Mouse (Mus musculus): ENCODE measurements around the gene Nostrin. TPM values are rescaled to one million over a fixed set of nuclear protein-coding genes. Genes with fewer than 3 reads are reported as not detected.

Nostrin gene
- 0.34 and 0.50 TPM in 2 replicates for polyA plus RNA-seq (2015; fragmentation: Nextera tagmentation; extraction: Ambion mirVana)

- ATAC-seq (ENCODE audit: insufficient number of reproducible peaks, insufficient read depth, low FRiP score, low TSS enrichment, low read depth) = no peak
- Histone ChIP-seq H3K27me3 (no peaks in the 10 kb centered on the region), H3K27ac (peak within 1 kb of the TSS; percentile 35; the same call in 1 of the 2 replicates), H3K4me1 (peaks cover 7% of the 10 kb centered on the region; the same call in 1 of the 2 replicates), H3K36me3 (no peaks in the 10 kb centered on the region), H3K4me3 (no peak within 1 kb of the TSS), H3K9me3 (no peaks in the 10 kb centered on the region), H3K4me2 (peak within 1 kb of the TSS; percentile 14; the same call in 1 of the 2 replicates), H3K9ac (no peak within 1 kb of the TSS)
- 47% methylated on average over 15 of the region's 15 CpGs for WGBS
Measured at GRCm38 (mm10) chr2:69135661-69136576, at the start of gene Nostrin. Nostrin (plus strand) TSS chr2:69135800.

- Histone ChIP-seq H3K27ac (peak overlapping the region; percentile 76), H3K4me2 (no peak overlapping the region), H3K36me3 (0 out of 2 replicates have a peak, but pooled peaks cover 4% of the 10 kb centered on the region), H3K9me3 (no peaks in the 10 kb centered on the region), H3K27me3 (no peaks in the 10 kb centered on the region), H3K4me1 (peaks cover 41% of the 10 kb centered on the region), H3K4me3 (no peak overlapping the region), H3K9ac (no peak overlapping the region)
- WGBS = 36% methylated on average over 8 of the region's 8 CpGs
- no peak for ATAC-seq (ENCODE audit: insufficient number of reproducible peaks, insufficient read depth, low FRiP score, low TSS enrichment, low read depth)
Measured at GRCm38 (mm10) chr2:69086505-69087260, 48.9 kb upstream of the Nostrin start.

DNA sequence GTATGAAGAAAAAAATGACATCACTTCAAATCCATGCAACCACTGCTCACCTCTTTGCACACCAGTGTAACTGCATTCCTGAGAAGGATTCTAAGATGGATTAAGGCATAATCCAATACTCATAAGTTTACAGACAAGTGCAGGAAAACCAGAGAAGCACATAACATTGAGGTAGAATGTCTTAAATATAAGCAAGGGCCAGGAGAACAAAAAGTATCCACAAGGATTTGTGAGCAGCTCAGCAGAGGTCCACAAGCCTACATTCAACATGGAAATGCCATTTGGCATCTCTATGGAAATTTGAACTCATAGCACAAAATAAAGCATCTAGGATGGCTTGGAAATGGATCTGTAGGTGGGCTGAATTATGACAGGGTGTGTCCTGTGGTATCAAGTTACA lies 39.8 kb upstream of the Nostrin start:
- no peak for ATAC-seq (ENCODE audit: insufficient number of reproducible peaks, insufficient read depth, low FRiP score, low TSS enrichment, low read depth)
- H3K27ac ChIP-seq = no peak overlapping the region
- H3K27me3 ChIP-seq = no peaks in the 10 kb centered on the region
- no peak overlapping the region for H3K4me3 ChIP-seq
- H3K9me3 ChIP-seq = no peaks in the 10 kb centered on the region
- 0 out of 2 replicates have a peak, but pooled peaks cover 3% of the 10 kb centered on the region for H3K36me3 ChIP-seq
- H3K4me1 ChIP-seq = no peaks in the 10 kb centered on the region
- H3K4me2 ChIP-seq = no peak overlapping the region
- H3K9ac ChIP-seq = no peak overlapping the region

DNA sequence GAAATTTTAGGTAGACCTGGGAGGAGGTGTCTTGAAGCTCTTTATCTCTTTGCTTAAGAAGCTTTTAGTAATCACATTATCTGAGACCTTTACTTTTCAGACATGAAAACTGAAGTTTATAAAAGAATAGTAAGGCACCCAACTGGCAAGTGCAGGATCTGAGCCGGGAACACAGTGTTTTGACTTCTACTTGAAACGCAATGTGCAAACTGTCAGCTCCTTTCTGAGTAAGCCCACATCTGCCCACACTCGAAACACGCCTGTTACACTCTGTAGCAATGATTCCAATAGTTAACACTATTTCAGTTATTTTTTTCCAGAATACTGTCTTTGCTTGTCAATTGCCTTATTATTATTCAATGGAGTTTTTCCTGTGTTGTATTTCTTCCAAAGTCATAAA lies 38.8 kb upstream of the Nostrin start:
- Histone ChIP-seq H3K9ac (no peak overlapping the region), H3K4me2 (no peak overlapping the region), H3K36me3 (0 out of 2 replicates have a peak, but pooled peaks cover 3% of the 10 kb centered on the region), H3K9me3 (no peaks in the 10 kb centered on the region), H3K4me3 (no peak overlapping the region), H3K27ac (no peak overlapping the region), H3K27me3 (no peaks in the 10 kb centered on the region), H3K4me1 (no peaks in the 10 kb centered on the region)
- 82% methylated on average over 4 of the region's 4 CpGs for WGBS
- no peak for ATAC-seq (ENCODE audit: insufficient number of reproducible peaks, insufficient read depth, low FRiP score, low TSS enrichment, low read depth)

DNA sequence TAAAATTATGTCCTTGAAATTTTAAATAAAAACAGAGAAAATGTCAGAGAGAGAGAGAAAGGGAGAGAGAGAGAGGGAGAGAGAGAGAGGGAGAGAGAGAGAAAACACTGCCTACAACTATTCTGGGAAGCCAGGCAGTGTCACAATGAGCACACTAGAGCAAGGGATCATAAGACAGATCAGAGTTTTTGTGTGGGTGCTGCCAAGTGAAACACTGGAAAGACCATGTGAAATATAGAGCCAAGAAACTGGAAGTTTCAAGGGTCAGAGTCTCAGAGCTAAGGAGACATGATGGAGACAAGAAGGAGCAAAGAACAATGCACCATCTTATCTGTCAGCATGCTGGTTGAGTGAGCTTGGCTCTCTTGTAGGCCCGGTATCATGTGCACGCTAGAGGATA lies 38.1 kb upstream of the Nostrin start:
- Histone ChIP-seq H3K9ac (no peak overlapping the region), H3K4me2 (no peak overlapping the region), H3K4me1 (no peaks in the 10 kb centered on the region), H3K9me3 (no peaks in the 10 kb centered on the region), H3K27me3 (no peaks in the 10 kb centered on the region), H3K36me3 (0 out of 2 replicates have a peak, but pooled peaks cover 3% of the 10 kb centered on the region), H3K27ac (no peak overlapping the region), H3K4me3 (no peak overlapping the region)
- ATAC-seq (ENCODE audit: insufficient number of reproducible peaks, insufficient read depth, low FRiP score, low TSS enrichment, low read depth) = no peak
- 95% methylated on average over 2 of the region's 2 CpGs for WGBS

GRCm38 (mm10) chr2:69098701-69099100 lies 36.9 kb upstream of the Nostrin start:
- no peak overlapping the region for H3K4me2 ChIP-seq
- no peak overlapping the region for H3K9ac ChIP-seq
- 0 out of 2 replicates have a peak, but pooled peaks cover 3% of the 10 kb centered on the region for H3K36me3 ChIP-seq
- H3K4me3 ChIP-seq = no peak overlapping the region
- ATAC-seq (ENCODE audit: insufficient number of reproducible peaks, insufficient read depth, low FRiP score, low TSS enrichment, low read depth) = no peak
- H3K9me3 ChIP-seq = no peaks in the 10 kb centered on the region
- H3K27me3 ChIP-seq = no peaks in the 10 kb centered on the region
- H3K27ac ChIP-seq = no peak overlapping the region
- 89% methylated on average over 3 of the region's 3 CpGs for WGBS
- no peaks in the 10 kb centered on the region for H3K4me1 ChIP-seq

DNA sequence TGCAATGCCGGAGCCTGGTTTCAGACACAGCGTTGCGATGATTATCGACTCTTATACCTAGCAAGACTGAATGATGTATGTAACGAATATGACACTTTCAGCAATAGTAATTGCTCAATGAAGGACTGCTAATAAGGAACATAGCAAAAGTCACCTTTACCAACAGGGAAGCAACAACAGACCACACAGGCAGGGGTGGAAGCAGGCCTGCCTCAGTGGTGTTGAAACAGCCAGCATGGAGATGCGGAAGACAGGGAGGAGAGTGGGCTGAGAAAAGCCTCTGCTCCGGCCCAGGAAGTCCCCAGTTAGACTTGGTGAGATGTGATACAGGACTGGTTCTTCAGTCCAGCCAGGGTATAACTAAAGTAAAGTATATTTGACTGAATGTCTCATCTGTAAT lies 36.5 kb upstream of the Nostrin start:
- no peaks in the 10 kb centered on the region for H3K9me3 ChIP-seq
- no peak overlapping the region for H3K9ac ChIP-seq
- ATAC-seq (ENCODE audit: insufficient number of reproducible peaks, insufficient read depth, low FRiP score, low TSS enrichment, low read depth) = no peak
- 94% methylated on average over 7 of the region's 7 CpGs for WGBS
- 0 out of 2 replicates have a peak, but pooled peaks cover 3% of the 10 kb centered on the region for H3K36me3 ChIP-seq
- H3K4me3 ChIP-seq = no peak overlapping the region
- no peak overlapping the region for H3K4me2 ChIP-seq
- H3K27me3 ChIP-seq = no peaks in the 10 kb centered on the region
- no peaks in the 10 kb centered on the region for H3K4me1 ChIP-seq
- no peak overlapping the region for H3K27ac ChIP-seq

DNA sequence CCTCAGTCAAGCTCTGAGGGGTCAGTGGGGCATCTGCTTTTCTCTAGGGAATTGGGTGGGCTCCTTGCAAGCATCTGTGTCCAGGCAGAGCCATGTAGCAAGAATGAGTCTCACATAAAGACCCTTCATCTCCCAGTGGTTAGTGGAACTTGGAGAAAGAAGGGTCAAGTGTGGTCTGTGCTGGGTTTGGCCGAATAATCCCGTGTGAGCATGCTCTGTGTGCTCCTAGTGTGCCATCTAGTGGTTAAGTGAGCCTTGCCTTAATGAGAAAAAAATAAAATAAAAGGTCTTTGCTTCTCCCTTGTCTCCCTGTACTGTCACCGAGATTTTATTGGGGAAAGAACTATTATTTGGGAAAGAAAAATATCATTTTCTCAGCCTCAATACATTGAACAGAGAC lies 34.9 kb upstream of the Nostrin start:
- no peak for ATAC-seq (ENCODE audit: insufficient number of reproducible peaks, insufficient read depth, low FRiP score, low TSS enrichment, low read depth)
- Histone ChIP-seq H3K9ac (no peak overlapping the region), H3K9me3 (no peaks in the 10 kb centered on the region), H3K27me3 (no peaks in the 10 kb centered on the region), H3K4me1 (no peaks in the 10 kb centered on the region), H3K36me3 (0 out of 2 replicates have a peak, but pooled peaks cover 6% of the 10 kb centered on the region), H3K27ac (no peak overlapping the region), H3K4me2 (no peak overlapping the region), H3K4me3 (no peak overlapping the region)
- 23% methylated on average over 3 of the region's 3 CpGs for WGBS

GRCm38 (mm10) chr2:69103526-69103925 lies 32.1 kb upstream of the Nostrin start:
- Histone ChIP-seq H3K9me3 (no peaks in the 10 kb centered on the region), H3K4me3 (no peak overlapping the region), H3K36me3 (0 out of 2 replicates have a peak, but pooled peaks cover 2% of the 10 kb centered on the region), H3K9ac (no peak overlapping the region), H3K4me1 (no peaks in the 10 kb centered on the region), H3K4me2 (no peak overlapping the region), H3K27me3 (no peaks in the 10 kb centered on the region), H3K27ac (no peak overlapping the region)
- no peak for ATAC-seq (ENCODE audit: insufficient number of reproducible peaks, insufficient read depth, low FRiP score, low TSS enrichment, low read depth)
- 79% methylated on average over 3 of the region's 3 CpGs for WGBS

GRCm38 (mm10) chr2:69104511-69105145 lies 31.0 kb upstream of the Nostrin start:
- no peak overlapping the region for H3K27ac ChIP-seq
- H3K9me3 ChIP-seq = no peaks in the 10 kb centered on the region
- no peak overlapping the region for H3K9ac ChIP-seq
- H3K4me1 ChIP-seq = peaks cover 9% of the 10 kb centered on the region
- no peaks in the 10 kb centered on the region for H3K27me3 ChIP-seq
- H3K4me2 ChIP-seq = no peak overlapping the region
- H3K4me3 ChIP-seq = no peak overlapping the region
- ATAC-seq (ENCODE audit: insufficient number of reproducible peaks, insufficient read depth, low FRiP score, low TSS enrichment, low read depth) = no peak
- 76% methylated on average over 10 of the region's 10 CpGs for WGBS
- 0 out of 2 replicates have a peak, but pooled peaks cover 2% of the 10 kb centered on the region for H3K36me3 ChIP-seq

DNA sequence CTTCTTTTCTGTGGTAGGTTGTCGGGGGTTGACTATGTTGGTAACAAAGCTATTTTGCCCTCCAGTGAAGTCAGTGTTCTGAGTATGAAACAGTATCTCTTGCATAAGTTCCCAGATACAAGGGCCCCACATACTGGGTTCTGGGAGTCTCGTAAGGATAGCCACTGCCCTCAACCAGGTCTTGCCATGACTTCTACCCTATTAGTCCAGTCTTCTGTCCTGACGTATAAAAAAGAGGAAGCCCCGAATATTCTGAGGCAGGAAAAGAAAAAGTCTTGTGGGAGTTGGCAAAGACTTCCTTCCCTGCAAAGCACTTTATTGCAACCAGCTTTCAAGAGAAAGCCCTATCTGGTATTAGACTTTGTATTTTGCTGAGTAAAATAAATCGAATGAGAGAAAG lies 26.4 kb upstream of the Nostrin start:
- H3K27ac ChIP-seq = peak overlapping the region; percentile 55

More for the DNA sequence above, 26.4 kb upstream of the Nostrin start:
- Histone ChIP-seq H3K27me3 (no peaks in the 10 kb centered on the region), H3K4me2 (peak overlapping the region; percentile 24; the same call in 1 of the 2 replicates), H3K4me1 (peaks cover 12% of the 10 kb centered on the region), H3K9me3 (no peaks in the 10 kb centered on the region), H3K9ac (no peak overlapping the region), H3K4me3 (no peak overlapping the region), H3K36me3 (peaks cover 9% of the 10 kb centered on the region; the same call in 1 of the 2 replicates)
- 43% methylated on average over 5 of the region's 5 CpGs for WGBS
- ATAC-seq (ENCODE audit: insufficient number of reproducible peaks, insufficient read depth, low FRiP score, low TSS enrichment, low read depth) = no peak
